In the genomic region with DNA sequence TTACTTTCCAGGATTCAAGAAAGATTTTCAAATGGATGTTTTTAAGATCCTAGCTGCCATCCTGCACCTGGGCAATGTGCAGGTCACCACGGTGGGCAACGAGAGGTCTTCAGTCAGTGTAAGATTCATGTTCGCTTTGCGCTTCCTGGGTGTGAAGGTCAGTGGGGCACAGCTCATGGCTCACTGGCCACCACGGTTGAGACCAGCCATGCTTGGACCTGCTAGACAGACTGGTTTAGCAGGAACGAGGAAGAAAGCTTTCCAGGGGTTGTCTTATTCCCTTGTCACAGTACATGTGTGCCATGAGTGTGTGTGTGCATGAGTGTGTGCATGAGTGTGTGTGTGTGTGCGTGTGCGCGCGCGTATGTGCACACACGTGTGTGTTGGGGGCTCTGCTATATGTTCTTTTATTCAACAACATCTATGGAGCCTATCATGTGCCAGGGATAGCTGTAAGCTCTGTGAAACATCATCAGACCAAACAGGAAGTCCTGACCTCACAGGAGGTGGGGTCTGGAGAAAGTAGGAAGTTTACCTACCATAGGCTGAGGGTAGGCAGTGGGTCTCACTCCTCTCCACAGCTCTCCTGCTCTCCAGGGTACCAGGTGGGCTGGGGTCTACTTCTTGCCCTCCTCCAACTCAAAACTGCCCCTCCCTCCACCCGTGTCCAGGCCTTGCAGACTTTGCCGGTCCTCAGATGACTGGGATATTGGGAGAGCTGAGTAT, we compare ENCODE assay signal across 11 mouse cellular contexts. TPM values are rescaled to one million over a fixed set of nuclear protein-coding genes. Genes with fewer than 3 reads are reported as not detected.
A peak's percentile ranks its signal among the peaks of the same experiment; 100 is the strongest.
DNase-seq lines count a peak whose midpoint lies in the region; ATAC-seq and TF ChIP-seq lines count a peak whose summit lies in the region.
"Had no signal": no experiment of that assay in that cellular context is flagged by ENCODE, and none has a peak within 500 bp of the region (broad histone marks: within the 10 kb centered on the region; RNA-seq: fewer than 3 reads in every experiment).

No protein-coding gene starts in this region.

- H3K27ac ChIP-seq in lung, embryonic 14.5 days (ENCODE audit: low read depth), result no peak overlapping the region
- H3K27ac ChIP-seq in lung, postnatal 0 days (ENCODE audit: low read length), result no peak overlapping the region; the same call in 1 of the 2 replicates
- H3K27ac ChIP-seq: heart, embryonic 15.5 days; stomach, embryonic 15.5 days had no signal

- H3K4me2 ChIP-seq in lung, embryonic 14.5 days, result no peak overlapping the region
- no peak overlapping the region for H3K4me2 ChIP-seq in lung, postnatal 0 days (replicated peaks; ENCODE audit: low read depth, low read length)
- H3K4me2 ChIP-seq: heart, embryonic 15.5 days; stomach, embryonic 15.5 days had no signal

- ATAC-seq in lung, embryonic 14.5 days (ENCODE audit: insufficient read depth), result no peak
- ATAC-seq in activated CD4-positive, CD25-positive, alpha-beta regulatory T cell, adult 4 months, result peak; percentile 74
- no peak for ATAC-seq in lung, postnatal 0 days

- no peaks in the 10 kb centered on the region for H3K9me3 ChIP-seq in lung, embryonic 14.5 days (ENCODE audit: low read depth, low read length)
- H3K9me3 ChIP-seq in lung, postnatal 0 days (ENCODE audit: low read length), result no peaks in the 10 kb centered on the region
- H3K9me3 ChIP-seq: heart, embryonic 15.5 days; stomach, embryonic 15.5 days had no signal

- H3K4me3 ChIP-seq in lung, embryonic 14.5 days (ENCODE audit: low read depth, low read length), result no peak overlapping the region
- H3K4me3 ChIP-seq in lung, postnatal 0 days (ENCODE audit: low read depth, low read length), result no peak overlapping the region
- H3K4me3 ChIP-seq: heart, embryonic 15.5 days; stomach, embryonic 15.5 days had no signal

- DNase-seq in lung, embryonic 14.5 days, result peak; percentile 36
- DNase-seq in lung, postnatal 4 days, result no peak
- DNase-seq in kidney, postnatal 10 days, result peak; percentile 49
- DNase-seq in splenic B cell, adult 2 months (ENCODE audit: low read depth, low spot score), result peak; percentile 59
- no peak for DNase-seq in heart, adult 18-20 months
- DNase-seq in lung, postnatal 0 days (ENCODE audit: low spot score), result no peak
- no peak for DNase-seq in yolk sac, embryonic 10.5 days (ENCODE audit: low spot score)
- DNase-seq: lung, adult 2 months had no signal

- 82% methylated on average over 14 of the region's 14 CpGs for WGBS in lung, embryonic 14.5 days
- 76% methylated on average over 14 of the region's 14 CpGs for WGBS in lung, postnatal 0 days

- H3K27me3 ChIP-seq in lung, embryonic 14.5 days (ENCODE audit: insufficient read depth, low read length), result no peaks in the 10 kb centered on the region
- no peaks in the 10 kb centered on the region; the same call in 1 of the 2 replicates for H3K27me3 ChIP-seq in splenic B cell, adult 2 months (ENCODE audit: control insufficient read depth, insufficient read depth, low read length, poor library complexity, severe bottlenecking)
- no peaks in the 10 kb centered on the region for H3K27me3 ChIP-seq in lung, postnatal 0 days (replicated peaks; ENCODE audit: insufficient read depth, low read length)
- H3K27me3 ChIP-seq: heart, embryonic 15.5 days; stomach, embryonic 15.5 days had no signal

- TF ChIP-seq CTCF in lung, embryonic 14.5 days (IDR thresholded peaks at IDR 0.05; ENCODE audit: low read depth), result no peak
- TF ChIP-seq CTCF in lung, postnatal 0 days (IDR thresholded peaks at IDR 0.05), result no peak

- 0 out of 2 replicates have a peak, but pooled peaks cover 12% of the 10 kb centered on the region for H3K36me3 ChIP-seq in lung, embryonic 14.5 days (ENCODE audit: insufficient read depth)
- H3K36me3 ChIP-seq in splenic B cell, adult 2 months (ENCODE audit: control insufficient read depth, insufficient read depth, low read length, poor library complexity, severe bottlenecking), result no peaks in the 10 kb centered on the region
- H3K36me3 ChIP-seq in lung, postnatal 0 days (ENCODE audit: insufficient read depth, low read length), result no peaks in the 10 kb centered on the region
- H3K36me3 ChIP-seq: heart, embryonic 15.5 days; stomach, embryonic 15.5 days had no signal

- TF ChIP-seq EP300 in lung, postnatal 0 days (IDR thresholded peaks at IDR 0.05), result no peak

- H3K9ac ChIP-seq in lung, embryonic 14.5 days, result no peak overlapping the region
- no peak overlapping the region for H3K9ac ChIP-seq in lung, postnatal 0 days (replicated peaks; ENCODE audit: low read depth)
- H3K9ac ChIP-seq: heart, embryonic 15.5 days; stomach, embryonic 15.5 days had no signal

- 0 out of 2 replicates have a peak, but pooled peaks cover 2% of the 10 kb centered on the region for H3K4me1 ChIP-seq in lung, embryonic 14.5 days (ENCODE audit: insufficient read depth)
- no peaks in the 10 kb centered on the region for H3K4me1 ChIP-seq in lung, postnatal 0 days (ENCODE audit: insufficient read depth, low read depth, low read length)

RNA-seq across cellular contexts. Expression of gene Myo5c, which starts 24.2 kb away (rescaled TPM):
- polyA plus RNA-seq in lung, embryonic 14.5 days (2014; fragmentation: Nextera tagmentation; extraction: Ambion mirVana), result 28.9 and 29.9 TPM in 2 replicates
- polyA plus RNA-seq in activated CD4-positive, CD25-positive, alpha-beta regulatory T cell, adult 4 months (2017; shearing (Covaris generic)), result not detected
- total RNA-seq in heart, adult 18-20 months (2021), result 1 to 10 TPM; 3.3 to 4.1 TPM
- polyA plus RNA-seq in lung, postnatal 0 days (2015; fragmentation: Nextera tagmentation; extraction: Ambion mirVana), result 35.0 and 39.2 TPM in 2 replicates

RNA-seq across cellular contexts. Expression of gene Gnb5, which starts 50.1 kb away (rescaled TPM):
- 17.9 and 18.2 TPM in 2 replicates for polyA plus RNA-seq in lung, embryonic 14.5 days (2014; fragmentation: Nextera tagmentation; extraction: Ambion mirVana)
- polyA plus RNA-seq in activated CD4-positive, CD25-positive, alpha-beta regulatory T cell, adult 4 months (2017; shearing (Covaris generic)), result 10 to 100 TPM in 1 of 2 experiments, 1 to 10 TPM in 1; 7.4 to 10.3 TPM
- 10 to 100 TPM; 21.9 to 24.9 TPM for total RNA-seq in heart, adult 18-20 months (2021)
- 10.7 and 11.5 TPM in 2 replicates for polyA plus RNA-seq in lung, postnatal 0 days (2015; fragmentation: Nextera tagmentation; extraction: Ambion mirVana)

Comparison
In these comparisons a context has a peak if more than half of its experiments do, and no peak if none do; other contexts are left out.
1. DNase-seq: peak in lung, embryonic 14.5 days (single experiment), kidney, postnatal 10 days (single experiment) and splenic B cell, adult 2 months (single experiment); none in lung, postnatal 4 days (0 of 2), heart, adult 18-20 months (0 of 2), lung, postnatal 0 days (single experiment) and yolk sac, embryonic 10.5 days (single experiment).
2. RNA of gene Myo5c, which starts 24.2 kb away (polyA plus RNA-seq): 35.0 to 39.2 TPM in lung, postnatal 0 days and 28.9 to 29.9 TPM in lung, embryonic 14.5 days; not detected in activated CD4-positive, CD25-positive, alpha-beta regulatory T cell, adult 4 months; every median in the first group is over 10 times any median in the second.